Comparison of ENCODE assay signal across 8 mouse cellular contexts in genomic region chr10:63429380-63429779, GRCm38 (mm10). TPM values are rescaled to one million over a fixed set of nuclear protein-coding genes. Genes with fewer than 3 reads are reported as not detected.
DNase-seq lines count a peak whose midpoint lies in the region; ATAC-seq and TF ChIP-seq lines count a peak whose summit lies in the region.

No protein-coding gene starts in this region.

- no peaks in the 10 kb centered on the region for H3K9me3 ChIP-seq in G1E (replicated peaks)
- H3K9me3 ChIP-seq in forebrain, embryonic 16.5 days (ENCODE audit: control insufficient read depth, low read length) = no peaks in the 10 kb centered on the region
- no peaks in the 10 kb centered on the region for H3K9me3 ChIP-seq in lung, embryonic 14.5 days (ENCODE audit: low read depth, low read length)

- peak overlapping the region; percentile 79 for H3K4me2 ChIP-seq in forebrain, embryonic 16.5 days (ENCODE audit: low read length)
- H3K4me2 ChIP-seq in lung, embryonic 14.5 days = peak overlapping the region; percentile 64

- H3K4me1 ChIP-seq in G1E (ENCODE audit: insufficient read depth, low read depth, low read length) = peaks cover 5% of the 10 kb centered on the region
- H3K4me1 ChIP-seq in forebrain, embryonic 16.5 days (replicated peaks; ENCODE audit: control insufficient read depth, insufficient read depth, low read length) = peaks cover 3% of the 10 kb centered on the region; the same call in 1 of the 2 replicates
- no peaks in the 10 kb centered on the region for H3K4me1 ChIP-seq in lung, embryonic 14.5 days (ENCODE audit: insufficient read depth)
- H3K4me1 ChIP-seq in olfactory bulb, adult 2 months (ENCODE audit: control insufficient read depth, insufficient read depth, low read length) = no peaks in the 10 kb centered on the region
- no peaks in the 10 kb centered on the region for H3K4me1 ChIP-seq in thymus, adult 2 months (replicated peaks; ENCODE audit: control insufficient read depth, insufficient read depth, low read length)

- peak; percentile 74 for ATAC-seq in G1E (ENCODE audit: extremely low read depth, insufficient number of reproducible peaks, low FRiP score, poor library complexity, severe bottlenecking)
- peak; percentile 94 for ATAC-seq in forebrain, embryonic 16.5 days
- peak; percentile 93 for ATAC-seq in lung, embryonic 14.5 days (ENCODE audit: insufficient read depth)

- intact Hi-C loops in heart, postnatal 36 days (cut with DNase I) = loop anchor here (2.0 to 5.0 kb wide), 3 partner anchors 25 to 47 kb away; no protein-coding TSS in a partner anchor

- H3K27me3 ChIP-seq in G1E (ENCODE audit: insufficient read depth, low read length) = 0 out of 2 replicates have a peak, but pooled peaks cover 2% of the 10 kb centered on the region
- H3K27me3 ChIP-seq in forebrain, embryonic 16.5 days (replicated peaks; ENCODE audit: control insufficient read depth, insufficient read depth, low read length) = no peaks in the 10 kb centered on the region
- no peaks in the 10 kb centered on the region for H3K27me3 ChIP-seq in lung, embryonic 14.5 days (ENCODE audit: insufficient read depth, low read length)
- no peaks in the 10 kb centered on the region for H3K27me3 ChIP-seq in thymus, adult 2 months (ENCODE audit: control insufficient read depth, insufficient read depth, low read length)

- under 1% methylated on average over 34 of the region's 34 CpGs for WGBS in forebrain, embryonic 16.5 days
- under 1% methylated on average over 34 of the region's 34 CpGs for WGBS in lung, embryonic 14.5 days
- under 1% methylated on average over 34 of the region's 34 CpGs for WGBS in olfactory bulb, adult 2 months
- under 1% methylated on average over 34 of the region's 34 CpGs for WGBS in thymus, adult 2 months

- TF ChIP-seq POLR2A in olfactory bulb, adult 2 months (IDR thresholded peaks at IDR 0.05; ENCODE audit: insufficient read depth, low read depth, low read length) = no peak; the same call in 1 of the 2 replicates
- 0 out of 2 replicates have a peak, but pooled peaks have one; percentile 56 for TF ChIP-seq POLR2A in thymus, adult 2 months (IDR thresholded peaks at IDR 0.05; ENCODE audit: control insufficient read depth, extremely low read depth, insufficient read depth, low read length, poor library complexity)

- DNase-seq in G1E (ENCODE audit: low spot score) = peak; percentile 50
- peak; percentile 93 to 99 for DNase-seq in cerebellum, adult 18-20 months
- peak; percentile 100 for DNase-seq in heart, postnatal 36 days
- peak; percentile 97 to 100 for DNase-seq in layer of hippocampus, adult 2 months (ENCODE audit: low spot score in 2 of 2)
- DNase-seq in lung, embryonic 14.5 days = peak; percentile 98
- DNase-seq in thymus, adult 2 months = peak; percentile 99

- no peak for TF ChIP-seq CTCF in G1E (IDR thresholded peaks at IDR 0.05; ENCODE audit: low read depth, low read length)
- TF ChIP-seq CTCF in layer of hippocampus, adult 2 months (conservative IDR thresholded peaks at IDR 0.05) = no peak
- no peak for TF ChIP-seq CTCF in lung, embryonic 14.5 days (IDR thresholded peaks at IDR 0.05; ENCODE audit: low read depth)
- TF ChIP-seq CTCF in olfactory bulb, adult 2 months (IDR thresholded peaks at IDR 0.05; ENCODE audit: insufficient read depth, low read depth, low read length) = 0 out of 2 replicates have a peak, but pooled peaks have one; percentile 14
- peak; percentile 12; the same call in 1 of the 2 replicates for TF ChIP-seq CTCF in thymus, adult 2 months (IDR thresholded peaks at IDR 0.05; ENCODE audit: borderline replicate concordance, control insufficient read depth, extremely low read depth, insufficient read depth, low read length, poor library complexity)

- H3K9ac ChIP-seq in forebrain, embryonic 16.5 days (replicated peaks; ENCODE audit: low read depth, low read length) = peak overlapping the region; percentile 52
- H3K9ac ChIP-seq in lung, embryonic 14.5 days = peak overlapping the region; percentile 79

- H3K4me3 ChIP-seq in G1E (ENCODE audit: low read depth, low read length) = peak overlapping the region; percentile 79
- peak overlapping the region; percentile 89 for H3K4me3 ChIP-seq in forebrain, embryonic 16.5 days (replicated peaks; ENCODE audit: low read length)
- H3K4me3 ChIP-seq in layer of hippocampus, adult 2 months = peak overlapping the region; percentile 97
- peak overlapping the region; percentile 82 for H3K4me3 ChIP-seq in lung, embryonic 14.5 days (ENCODE audit: low read depth, low read length)
- peak overlapping the region; percentile 78 for H3K4me3 ChIP-seq in olfactory bulb, adult 2 months (ENCODE audit: insufficient read depth, low read depth, low read length)
- peak overlapping the region; percentile 74 for H3K4me3 ChIP-seq in thymus, adult 2 months (ENCODE audit: control insufficient read depth, insufficient read depth, low read length)

- H3K27ac ChIP-seq in forebrain, embryonic 16.5 days (ENCODE audit: low read length) = peak overlapping the region; percentile 75
- peak overlapping the region; percentile 63 for H3K27ac ChIP-seq in layer of hippocampus, adult 2 months
- H3K27ac ChIP-seq in lung, embryonic 14.5 days (ENCODE audit: low read depth) = peak overlapping the region; percentile 90
- H3K27ac ChIP-seq in olfactory bulb, adult 2 months (ENCODE audit: insufficient read depth, low read depth, low read length) = peak overlapping the region; percentile 5; the same call in 1 of the 2 replicates
- H3K27ac ChIP-seq in thymus, adult 2 months (ENCODE audit: control insufficient read depth, insufficient read depth, low read length) = no peak overlapping the region

- H3K36me3 ChIP-seq in G1E (replicated peaks) = no peaks in the 10 kb centered on the region
- H3K36me3 ChIP-seq in forebrain, embryonic 16.5 days (ENCODE audit: control insufficient read depth, insufficient read depth) = no peaks in the 10 kb centered on the region
- no peaks in the 10 kb centered on the region for H3K36me3 ChIP-seq in lung, embryonic 14.5 days (ENCODE audit: insufficient read depth)
- no peaks in the 10 kb centered on the region for H3K36me3 ChIP-seq in thymus, adult 2 months (ENCODE audit: control insufficient read depth, insufficient read depth, low read length)

RNA-seq across cellular contexts. Expression of gene Ctnna3, which starts 0.5 kb away (rescaled TPM):
- total RNA-seq in G1E (2014; fragmentation: Nextera tagmentation) (not detected in 2 replicates), G1E (2017) (0.12 TPM in 1 of 2 replicates, not detected in the other)
- polyA plus RNA-seq in G1E (2012) = not detected in 2 replicates
- polyA plus RNA-seq in forebrain, embryonic 16.5 days (2015; fragmentation: Nextera tagmentation; extraction: Ambion mirVana) = 0.81 and 1.1 TPM in 2 replicates
- 10 to 100 TPM; 52.9 to 58.5 TPM for total RNA-seq in heart, postnatal 36 days (2021)
- total RNA-seq in layer of hippocampus, adult 2 months (2021) = 1 to 10 TPM; 1.8 to 2.0 TPM
- polyA plus RNA-seq in lung, embryonic 14.5 days (2014; fragmentation: Nextera tagmentation; extraction: Ambion mirVana) = 0.39 TPM in 2 replicates
- polyA plus RNA-seq in olfactory bulb, adult 2 months (2012; ENCODE audit: insufficient read depth, insufficient read length, low replicate concordance, missing spikeins) = not detected in 2 replicates
- 0.18 and 0.46 TPM in 2 replicates for polyA plus RNA-seq in thymus, adult 2 months (2012; rRNA removed)

RNA-seq across cellular contexts. Expression of gene Gm7075, which starts 7.8 kb away (rescaled TPM):
- total RNA-seq in G1E (2014; fragmentation: Nextera tagmentation) = not detected in 2 replicates
- not detected in 2 replicates for total RNA-seq in G1E (2017)
- polyA plus RNA-seq in G1E (2012) = not detected in 2 replicates
- not detected in 2 replicates for polyA plus RNA-seq in forebrain, embryonic 16.5 days (2015; fragmentation: Nextera tagmentation; extraction: Ambion mirVana)
- total RNA-seq in heart, postnatal 36 days (2021) = not detected
- total RNA-seq in layer of hippocampus, adult 2 months (2021) = not detected
- not detected in 2 replicates for polyA plus RNA-seq in lung, embryonic 14.5 days (2014; fragmentation: Nextera tagmentation; extraction: Ambion mirVana)
- not detected in 2 replicates for polyA plus RNA-seq in olfactory bulb, adult 2 months (2012; ENCODE audit: insufficient read depth, insufficient read length, low replicate concordance, missing spikeins)
- not detected in 2 replicates for polyA plus RNA-seq in thymus, adult 2 months (2012; rRNA removed)

RNA-seq across cellular contexts. Expression of gene Dnajc12, which starts 47.1 kb away (rescaled TPM):
- total RNA-seq in G1E (2014; fragmentation: Nextera tagmentation) (1.2 and 8.5 TPM in 2 replicates), G1E (2017) (1.7 and 1.9 TPM in 2 replicates)
- 0.20 and 0.43 TPM in 2 replicates for polyA plus RNA-seq in G1E (2012)
- 6.9 and 7.3 TPM in 2 replicates for polyA plus RNA-seq in forebrain, embryonic 16.5 days (2015; fragmentation: Nextera tagmentation; extraction: Ambion mirVana)
- total RNA-seq in heart, postnatal 36 days (2021) = 10 to 100 TPM in 1 of 2 experiments, 1 to 10 TPM in 1; 9.7 to 10.8 TPM
- total RNA-seq in layer of hippocampus, adult 2 months (2021) = 10 to 100 TPM; 22.5 to 25.2 TPM
- 10.6 and 10.8 TPM in 2 replicates for polyA plus RNA-seq in lung, embryonic 14.5 days (2014; fragmentation: Nextera tagmentation; extraction: Ambion mirVana)
- not detected in 2 replicates for polyA plus RNA-seq in olfactory bulb, adult 2 months (2012; ENCODE audit: insufficient read depth, insufficient read length, low replicate concordance, missing spikeins)
- 0.94 and 1.8 TPM in 2 replicates for polyA plus RNA-seq in thymus, adult 2 months (2012; rRNA removed)

RNA-seq across cellular contexts. Expression of gene Sirt1, which starts 47.9 kb away (rescaled TPM):
- 27.5 and 36.9 TPM in 2 replicates for total RNA-seq in G1E (2014; fragmentation: Nextera tagmentation)
- 35.6 and 38.5 TPM in 2 replicates for total RNA-seq in G1E (2017)
- 1.7 and 1.8 TPM in 2 replicates for polyA plus RNA-seq in G1E (2012)
- 4.2 and 5.2 TPM in 2 replicates for polyA plus RNA-seq in forebrain, embryonic 16.5 days (2015; fragmentation: Nextera tagmentation; extraction: Ambion mirVana)
- total RNA-seq in heart, postnatal 36 days (2021) = 10 to 100 TPM; 11.8 to 12.7 TPM
- total RNA-seq in layer of hippocampus, adult 2 months (2021) = 10 to 100 TPM; 11.7 to 15.9 TPM
- polyA plus RNA-seq in lung, embryonic 14.5 days (2014; fragmentation: Nextera tagmentation; extraction: Ambion mirVana) = 8.5 and 11.2 TPM in 2 replicates
- polyA plus RNA-seq in olfactory bulb, adult 2 months (2012; ENCODE audit: insufficient read depth, insufficient read length, low replicate concordance, missing spikeins) = not detected in 2 replicates
- polyA plus RNA-seq in thymus, adult 2 months (2012; rRNA removed) = 10.0 and 11.5 TPM in 2 replicates

Comparison
In these comparisons a context has a peak if more than half of its experiments do, and no peak if none do; other contexts are left out.
1. DNase-seq: peak in every context shown above with its lines; median percentile 100 in heart, postnatal 36 days; 99 in thymus, adult 2 months; 98 in layer of hippocampus, adult 2 months; 98 in lung, embryonic 14.5 days; 96 in cerebellum, adult 18-20 months; 50 in G1E.
2. CTCF ChIP-seq: peak in olfactory bulb, adult 2 months (single experiment) and thymus, adult 2 months (single experiment); none in G1E (single experiment), layer of hippocampus, adult 2 months (single experiment) and lung, embryonic 14.5 days (single experiment).
3. Peak in every context shown above with its lines, with median percentiles within 50 percentile points of each other: ATAC-seq and H3K4me3 ChIP-seq.